Mouse (Mus musculus) adrenal gland, postnatal 0 days (tissue): ENCODE results near the gene Lrrc4. TPM values are rescaled to one million over a fixed set of nuclear protein-coding genes. Genes with fewer than 3 reads are reported as not detected.

Experiments used
- polyA plus RNA-seq: library from polyadenylated mRNA; unstranded; fragments of >200 nt; fragmentation: Nextera tagmentation; extraction: Ambion mirVana; gene quantifications from 2 replicates; pipeline ENCODE4 v1.2.1, GENCODE M21; 2015

Gene Lrrc4
- 0.80 and 1.3 TPM in 2 replicates for polyA plus RNA-seq

GRCm38 (mm10) chr6:28831011-28831853 is at the start of gene Lrrc4:
Lrrc4 (minus strand) TSS chr6:28831747.

Other genes with a start within 250 kb of the Lrrc4 start
- gene Lep, start 228.5 kb upstream of the Lrrc4 start, polyA plus RNA-seq: not detected in 2 replicates